Mouse (Mus musculus): Measurements from ENCODE around the gene Rbck1. TPM values are rescaled to one million over a fixed set of nuclear protein-coding genes. Genes with fewer than 3 reads are reported as not detected.
"Not testable (repeated sequence)": the region's sequence is repeated elsewhere in the genome, so short reads cannot be mapped to it uniquely, and the experiment has no call there.

The Rbck1 gene
- polyA plus RNA-seq, 1 experiment, result 65.3 TPM

DNA sequence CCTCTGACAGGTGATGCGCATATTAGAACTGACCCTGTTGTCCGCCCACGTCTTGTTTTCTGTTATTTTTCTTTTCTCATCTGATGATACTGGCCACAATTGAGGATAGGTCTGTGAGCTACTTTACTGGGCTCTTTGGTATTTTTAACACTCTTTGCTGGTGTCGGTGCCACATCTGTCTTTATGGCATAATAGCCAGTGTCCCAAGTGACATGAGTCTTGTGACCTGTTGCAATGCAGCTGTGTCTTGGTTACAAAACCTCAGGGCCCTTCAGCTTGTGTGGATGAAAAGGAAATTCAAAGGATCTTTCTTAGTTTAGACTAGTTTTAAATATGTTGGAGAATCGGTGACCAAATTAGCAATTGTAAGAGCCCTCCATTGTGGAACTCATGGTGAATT, 37.9 kb downstream of the Rbck1 start:
- Histone ChIP-seq H3K79me3 (ENCODE audit: low read depth) (peaks cover 45% of the 10 kb centered on the region), H3ac (ENCODE audit: control insufficient read depth, insufficient read length, low read depth) (peak overlapping the region; percentile 93), H3K27me3 (ENCODE audit: control insufficient read depth, insufficient read depth, insufficient read length) (no peaks in the 10 kb centered on the region), H3K4me3 (ENCODE audit: insufficient read depth, poor library complexity, severe bottlenecking) (peak overlapping the region; percentile 69), H3K79me2 (ENCODE audit: control insufficient read depth, insufficient read depth) (peaks cover 56% of the 10 kb centered on the region), H3K36me3 (ENCODE audit: control insufficient read depth, insufficient read depth) (no peaks in the 10 kb centered on the region)
- TF ChIP-seq CTCF (IDR thresholded peaks at IDR 0.05; ENCODE audit: control insufficient read depth, insufficient read depth, insufficient read length) (no peak), MYOG (IDR thresholded peaks at IDR 0.05; ENCODE audit: control insufficient read depth, extremely low read depth, insufficient read length) (no peak), FOSL1 (IDR thresholded peaks at IDR 0.05; ENCODE audit: insufficient read depth, low read length, poor library complexity, severe bottlenecking) (no peak), CEBPB (IDR thresholded peaks at IDR 0.05; ENCODE audit: low read depth) (no peak), USF1 (IDR thresholded peaks at IDR 0.05; ENCODE audit: low read depth) (no peak), MYOD1 (IDR thresholded peaks at IDR 0.05; ENCODE audit: control insufficient read depth, insufficient read length, low read depth) (no peak)

DNA sequence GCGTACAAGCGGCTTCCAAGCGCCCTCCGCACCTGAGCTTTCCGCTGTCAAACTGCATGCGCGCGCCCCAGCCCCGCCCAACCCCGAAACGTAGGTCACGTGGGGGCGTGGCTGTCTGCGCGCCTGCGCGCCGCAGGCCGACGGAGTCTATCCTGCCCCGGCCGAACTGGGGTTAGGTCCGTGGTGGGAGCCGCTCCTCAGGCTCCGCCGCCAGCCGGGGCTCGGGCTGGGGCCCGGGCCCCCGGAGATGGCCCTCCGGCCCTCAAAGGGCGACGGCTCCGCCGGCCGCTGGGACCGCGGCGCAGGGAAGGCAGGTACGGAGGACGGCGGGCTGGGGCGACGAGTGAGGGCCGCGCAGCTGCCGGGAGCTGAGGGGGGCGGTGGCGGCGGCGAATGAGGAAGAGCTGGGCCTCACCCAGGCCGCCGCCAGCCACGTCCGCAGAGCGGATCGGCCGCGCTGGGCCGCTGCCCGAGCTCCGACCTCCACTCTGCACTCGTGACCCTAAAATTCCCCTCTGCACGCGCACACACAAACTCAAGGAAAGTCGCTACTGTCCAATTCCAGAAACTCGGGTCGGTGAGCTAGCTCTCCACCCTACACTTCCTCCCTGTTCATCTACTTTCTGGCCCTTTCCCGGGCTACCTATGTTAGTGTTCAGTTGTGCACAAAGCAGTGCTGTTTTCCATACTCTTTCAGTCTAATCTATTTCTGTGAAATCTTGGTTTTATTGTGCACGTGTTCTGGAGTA, 38.6 kb downstream of the Rbck1 start, which contains the start of gene Tbc1d20:
Gene Tbc1d20, plus strand, starts transcription at position 102 of the 749 bp plus-strand sequence.
- TF ChIP-seq FOSL1 (IDR thresholded peaks at IDR 0.05; ENCODE audit: insufficient read depth, low read length, poor library complexity, severe bottlenecking) (no peak), MYOG (IDR thresholded peaks at IDR 0.05; ENCODE audit: control insufficient read depth, extremely low read depth, insufficient read length) (no peak), MAX (IDR thresholded peaks at IDR 0.05) (peak; percentile 77), USF1 (IDR thresholded peaks at IDR 0.05; ENCODE audit: low read depth) (peak; percentile 88)
- Histone ChIP-seq H3K4me3 (ENCODE audit: insufficient read depth, poor library complexity, severe bottlenecking) (peak within 1 kb of the TSS; percentile 69), H3K27me3 (ENCODE audit: control insufficient read depth, insufficient read depth, insufficient read length) (no peaks in the 10 kb centered on the region), H3K79me2 (ENCODE audit: control insufficient read depth, insufficient read depth) (peaks cover 51% of the 10 kb centered on the region), H3K79me3 (ENCODE audit: low read depth) (peaks cover 43% of the 10 kb centered on the region), H3ac (ENCODE audit: control insufficient read depth, insufficient read length, low read depth) (peak within 1 kb of the TSS; percentile 93), H3K36me3 (ENCODE audit: control insufficient read depth, insufficient read depth) (no peaks in the 10 kb centered on the region)

DNA sequence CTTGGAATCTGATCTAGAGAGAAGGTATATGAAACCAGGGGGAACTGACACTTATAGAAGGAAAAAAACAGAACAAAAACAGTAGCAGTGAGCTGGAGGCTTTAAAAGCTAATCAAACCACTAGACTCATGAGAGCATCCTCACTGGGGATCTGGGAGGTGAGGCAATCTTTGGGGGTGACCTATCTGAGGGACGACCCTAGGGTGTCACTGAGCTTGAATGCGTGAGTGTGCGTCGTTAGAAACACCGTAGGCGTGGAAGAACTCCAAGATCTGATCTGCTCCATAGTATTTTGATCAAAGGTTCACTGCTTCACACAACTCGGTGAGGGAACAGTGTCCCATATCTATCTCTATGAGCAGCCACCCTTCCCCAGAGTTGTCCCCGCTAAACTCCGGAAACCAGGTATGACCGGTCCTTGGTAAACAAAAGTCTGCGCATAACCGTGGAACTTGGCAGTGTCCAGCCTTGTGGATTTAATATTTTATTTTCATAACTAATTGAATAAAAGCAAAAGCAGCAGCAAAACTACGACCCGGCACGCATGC, 39.2 kb downstream of the Rbck1 start:
- Histone ChIP-seq H3K79me3 (ENCODE audit: low read depth) (peaks cover 38% of the 10 kb centered on the region), H3K79me2 (ENCODE audit: control insufficient read depth, insufficient read depth) (peaks cover 45% of the 10 kb centered on the region), H3K36me3 (ENCODE audit: control insufficient read depth, insufficient read depth) (peaks cover 2% of the 10 kb centered on the region), H3K27me3 (ENCODE audit: control insufficient read depth, insufficient read depth, insufficient read length) (no peaks in the 10 kb centered on the region), H3K4me3 (ENCODE audit: insufficient read depth, poor library complexity, severe bottlenecking) (peak overlapping the region; percentile 69), H3ac (ENCODE audit: control insufficient read depth, insufficient read length, low read depth) (peak overlapping the region; percentile 57)
- TF ChIP-seq MAX (IDR thresholded peaks at IDR 0.05) (no peak), MYOD1 (IDR thresholded peaks at IDR 0.05; ENCODE audit: control insufficient read depth, insufficient read length, low read depth) (no peak), FOSL1 (IDR thresholded peaks at IDR 0.05; ENCODE audit: insufficient read depth, low read length, poor library complexity, severe bottlenecking) (no peak), USF1 (IDR thresholded peaks at IDR 0.05; ENCODE audit: low read depth) (no peak), CTCF (IDR thresholded peaks at IDR 0.05; ENCODE audit: control insufficient read depth, insufficient read depth, insufficient read length) (no peak), MYOG (IDR thresholded peaks at IDR 0.05; ENCODE audit: control insufficient read depth, extremely low read depth, insufficient read length) (no peak), CEBPB (IDR thresholded peaks at IDR 0.05; ENCODE audit: low read depth) (no peak)

DNA sequence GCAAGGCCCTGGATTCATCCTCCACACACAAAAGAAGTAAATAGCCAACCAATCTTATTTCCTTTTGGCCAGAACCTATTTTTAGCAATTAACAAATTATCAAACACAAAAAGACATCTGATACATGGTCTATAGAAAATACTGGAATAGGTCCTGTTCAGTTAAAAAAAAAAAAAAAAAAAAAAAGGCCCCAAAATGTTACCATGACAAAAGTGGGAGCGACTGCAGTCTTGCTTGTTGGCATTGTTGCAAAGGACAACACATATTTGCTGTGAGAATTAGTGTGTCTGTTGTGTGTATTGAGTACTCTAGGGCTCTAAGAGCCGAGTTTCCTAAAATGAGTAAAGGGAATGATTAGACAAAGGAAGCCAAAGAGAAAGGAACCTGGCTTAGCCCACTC, 40.0 kb downstream of the Rbck1 start:
- H3K4me3 ChIP-seq (ENCODE audit: insufficient read depth, poor library complexity, severe bottlenecking), result no peak overlapping the region
- TF ChIP-seq MYOD1 (IDR thresholded peaks at IDR 0.05; ENCODE audit: control insufficient read depth, insufficient read length, low read depth) (no peak), CTCF (IDR thresholded peaks at IDR 0.05; ENCODE audit: control insufficient read depth, insufficient read depth, insufficient read length) (no peak), USF1 (IDR thresholded peaks at IDR 0.05; ENCODE audit: low read depth) (no peak)
- H3K79me2 ChIP-seq (ENCODE audit: control insufficient read depth, insufficient read depth), result peaks cover 37% of the 10 kb centered on the region
- H3ac ChIP-seq (ENCODE audit: control insufficient read depth, insufficient read length, low read depth), result no peak overlapping the region
- peaks cover 32% of the 10 kb centered on the region for H3K79me3 ChIP-seq (ENCODE audit: low read depth)
- H3K36me3 ChIP-seq (ENCODE audit: control insufficient read depth, insufficient read depth), result peaks cover 6% of the 10 kb centered on the region
- no peaks in the 10 kb centered on the region for H3K27me3 ChIP-seq (ENCODE audit: control insufficient read depth, insufficient read depth, insufficient read length)

DNA sequence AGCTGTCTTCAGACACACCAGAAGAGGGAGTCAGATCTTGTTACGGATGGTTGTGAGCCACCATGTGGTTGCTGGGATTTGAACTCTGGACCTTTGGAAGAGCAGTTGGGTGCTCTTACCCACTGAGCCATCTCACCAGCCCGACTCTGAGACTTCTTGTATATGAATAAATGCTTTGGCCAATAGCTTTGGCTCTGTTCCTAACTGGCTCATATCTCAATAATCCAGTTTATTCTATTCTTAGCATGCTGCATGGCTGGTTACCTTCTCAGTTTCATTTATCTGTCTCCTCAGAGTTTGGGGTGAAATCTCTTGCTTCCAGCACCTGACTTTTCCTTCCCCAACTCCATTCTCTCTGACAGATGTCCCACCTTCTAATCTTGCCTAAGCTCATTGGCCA, 42.8 kb downstream of the Rbck1 start:
- H3K27me3 ChIP-seq (ENCODE audit: control insufficient read depth, insufficient read depth, insufficient read length); H3K4me3 ChIP-seq (ENCODE audit: insufficient read depth, poor library complexity, severe bottlenecking); H3ac ChIP-seq (ENCODE audit: control insufficient read depth, insufficient read length, low read depth); H3K79me2 ChIP-seq (ENCODE audit: control insufficient read depth, insufficient read depth); H3K79me3 ChIP-seq (ENCODE audit: low read depth): not testable (repeated sequence)
- peaks cover 28% of the 10 kb centered on the region for H3K36me3 ChIP-seq (ENCODE audit: control insufficient read depth, insufficient read depth)

DNA sequence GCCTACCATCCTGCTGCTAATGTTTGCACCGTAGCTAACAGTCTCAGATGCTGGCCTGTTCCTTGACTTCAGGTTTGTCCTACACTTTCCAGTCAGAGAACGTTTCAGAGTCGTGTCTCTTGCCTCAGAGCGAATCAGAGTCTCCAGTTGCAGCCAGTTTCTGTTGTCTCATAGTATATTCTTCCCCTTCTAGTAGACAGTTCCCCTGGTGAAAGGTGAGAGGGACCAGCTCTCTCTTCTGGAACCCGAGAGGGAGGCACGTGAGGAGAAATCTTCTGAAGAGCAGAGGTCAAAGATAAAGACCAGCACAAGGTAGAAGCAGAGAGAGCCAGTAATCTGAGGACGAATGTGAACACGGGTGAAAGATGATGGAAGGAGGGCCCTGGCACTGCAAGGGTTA, 44.4 kb downstream of the Rbck1 start:
- H3K4me3 ChIP-seq (ENCODE audit: insufficient read depth, poor library complexity, severe bottlenecking), result no peak overlapping the region
- H3ac ChIP-seq (ENCODE audit: control insufficient read depth, insufficient read length, low read depth), result no peak overlapping the region
- TF ChIP-seq FOSL1 (IDR thresholded peaks at IDR 0.05; ENCODE audit: insufficient read depth, low read length, poor library complexity, severe bottlenecking) (no peak), USF1 (IDR thresholded peaks at IDR 0.05; ENCODE audit: low read depth) (no peak), CTCF (IDR thresholded peaks at IDR 0.05; ENCODE audit: control insufficient read depth, insufficient read depth, insufficient read length) (no peak), MYOD1 (IDR thresholded peaks at IDR 0.05; ENCODE audit: control insufficient read depth, insufficient read length, low read depth) (no peak), CEBPB (IDR thresholded peaks at IDR 0.05; ENCODE audit: low read depth) (no peak), MAX (IDR thresholded peaks at IDR 0.05) (no peak), MYOG (IDR thresholded peaks at IDR 0.05; ENCODE audit: control insufficient read depth, extremely low read depth, insufficient read length) (no peak)
- H3K79me2 ChIP-seq (ENCODE audit: control insufficient read depth, insufficient read depth), result no peaks in the 10 kb centered on the region
- no peaks in the 10 kb centered on the region for H3K79me3 ChIP-seq (ENCODE audit: low read depth)
- H3K27me3 ChIP-seq (ENCODE audit: control insufficient read depth, insufficient read depth, insufficient read length), result no peaks in the 10 kb centered on the region
- H3K36me3 ChIP-seq (ENCODE audit: control insufficient read depth, insufficient read depth), result peaks cover 44% of the 10 kb centered on the region
